In genomic region chr19:9052803-9053431, GRCm38 (mm10) we compare ENCODE assay signal across 9 mouse cellular contexts. TPM values are rescaled to one million over a fixed set of nuclear protein-coding genes. Genes with fewer than 3 reads are reported as not detected.
A peak's percentile ranks its signal among the peaks of the same experiment; 100 is the strongest.
DNase-seq lines count a peak whose midpoint lies in the region; ATAC-seq lines count a peak whose summit lies in the region.
"Had no signal": no experiment of that assay in that cellular context is flagged by ENCODE, and none has a peak within 500 bp of the region (broad histone marks: within the 10 kb centered on the region; RNA-seq: fewer than 3 reads in every experiment).

No protein-coding gene starts in this region.

- no peak overlapping the region for H3K9ac ChIP-seq in intestine, embryonic 15.5 days
- H3K9ac ChIP-seq in hindbrain, embryonic 11.5 days (ENCODE audit: low read depth, low read length) = no peak overlapping the region
- no peak overlapping the region for H3K9ac ChIP-seq in midbrain, embryonic 13.5 days (replicated peaks)

- peak; percentile 15 for DNase-seq in kidney, postnatal 14 days
- DNase-seq in kidney, adult 11 months = no peak
- peak; percentile 50 for DNase-seq in c-Kit-positive CD71-positive TER-119-positive erythroid progenitor cells, embryonic 14.5 days (ENCODE audit: low spot score)
- DNase-seq in hindbrain, embryonic 11.5 days (ENCODE audit: low spot score) = no peak
- DNase-seq in right cerebral cortex, adult 2 months (ENCODE audit: low spot score in 2 of 2) = no peak

- WGBS in intestine, embryonic 15.5 days = 23% methylated on average over 6 of the region's 6 CpGs
- 66% methylated on average over 6 of the region's 6 CpGs for WGBS in hindbrain, embryonic 11.5 days
- WGBS in midbrain, embryonic 13.5 days = 72% methylated on average over 6 of the region's 6 CpGs

- peaks cover 11% of the 10 kb centered on the region for H3K4me1 ChIP-seq in intestine, embryonic 15.5 days (replicated peaks)
- H3K4me1 ChIP-seq in hindbrain, embryonic 11.5 days (replicated peaks; ENCODE audit: control insufficient read depth, insufficient read depth, low read length) = no peaks in the 10 kb centered on the region
- no peaks in the 10 kb centered on the region for H3K4me1 ChIP-seq in midbrain, embryonic 13.5 days (replicated peaks)

- ATAC-seq in intestine, embryonic 15.5 days = peak; percentile 85
- ATAC-seq in megakaryocyte, adult 5-6 weeks (ENCODE audit: poor library complexity, severe bottlenecking) = peak; percentile 89
- no peak for ATAC-seq in hindbrain, embryonic 11.5 days (ENCODE audit: low FRiP score)
- ATAC-seq in midbrain, embryonic 13.5 days = no peak

- H3K27ac ChIP-seq in intestine, embryonic 15.5 days = 0 out of 2 replicates have a peak overlapping the region, but pooled peaks have one; percentile 19
- no peak overlapping the region for H3K27ac ChIP-seq in hindbrain, embryonic 11.5 days (ENCODE audit: low read depth, low read length)
- H3K27ac ChIP-seq in midbrain, embryonic 13.5 days = no peak overlapping the region

- no peaks in the 10 kb centered on the region for H3K27me3 ChIP-seq in intestine, embryonic 15.5 days (replicated peaks)
- H3K27me3 ChIP-seq in hindbrain, embryonic 11.5 days (ENCODE audit: control insufficient read depth, insufficient read depth, low read length) = no peaks in the 10 kb centered on the region
- no peaks in the 10 kb centered on the region for H3K27me3 ChIP-seq in midbrain, embryonic 13.5 days

- no peak overlapping the region for H3K4me3 ChIP-seq in intestine, embryonic 15.5 days (replicated peaks)
- H3K4me3 ChIP-seq in hindbrain, embryonic 11.5 days (ENCODE audit: low read depth, low read length) = no peak overlapping the region
- no peak overlapping the region for H3K4me3 ChIP-seq in midbrain, embryonic 13.5 days (replicated peaks)

- no peaks in the 10 kb centered on the region for H3K9me3 ChIP-seq in intestine, embryonic 15.5 days
- no peaks in the 10 kb centered on the region for H3K9me3 ChIP-seq in hindbrain, embryonic 11.5 days (ENCODE audit: control insufficient read depth, low read length)
- no peaks in the 10 kb centered on the region for H3K9me3 ChIP-seq in midbrain, embryonic 13.5 days

- no peak overlapping the region for H3K4me2 ChIP-seq in intestine, embryonic 15.5 days (replicated peaks)
- H3K4me2 ChIP-seq in hindbrain, embryonic 11.5 days (replicated peaks; ENCODE audit: low read depth, low read length) = no peak overlapping the region
- no peak overlapping the region for H3K4me2 ChIP-seq in midbrain, embryonic 13.5 days (replicated peaks)

- H3K36me3 ChIP-seq in intestine, embryonic 15.5 days = no peaks in the 10 kb centered on the region
- H3K36me3 ChIP-seq in hindbrain, embryonic 11.5 days (ENCODE audit: control insufficient read depth, insufficient read depth, low read length) = no peaks in the 10 kb centered on the region
- no peaks in the 10 kb centered on the region for H3K36me3 ChIP-seq in midbrain, embryonic 13.5 days

RNA-seq across cellular contexts. Expression of gene Scgb1a1, which starts 34.8 kb away (rescaled TPM):
- not detected in 2 replicates for polyA plus RNA-seq in intestine, embryonic 15.5 days (2015; fragmentation: Nextera tagmentation; extraction: Ambion mirVana)
- 0.82 and 1.5 TPM in 2 replicates for total RNA-seq in megakaryocyte, adult 5-6 weeks (2015)
- total RNA-seq in megakaryocyte, adult 5-6 weeks (2017) = 1.6 TPM in 1 of 2 replicates, not detected in the other
- not detected in 2 replicates for polyA plus RNA-seq in hindbrain, embryonic 11.5 days (2014; fragmentation: Nextera tagmentation; extraction: Ambion mirVana)
- not detected in 2 replicates for polyA plus RNA-seq in midbrain, embryonic 13.5 days (2015; fragmentation: Nextera tagmentation; extraction: Ambion mirVana)
- polyA plus RNA-seq: neural tube, embryonic 11.5 days had no signal

Comparison
In these comparisons a context has a peak if more than half of its experiments do, and no peak if none do; other contexts are left out.
1. DNase-seq: peak in kidney, postnatal 14 days (single experiment) and c-Kit-positive CD71-positive TER-119-positive erythroid progenitor cells, embryonic 14.5 days (single experiment); none in kidney, adult 11 months (single experiment), hindbrain, embryonic 11.5 days (single experiment) and right cerebral cortex, adult 2 months (0 of 2).
2. ATAC-seq: peak in intestine, embryonic 15.5 days (single experiment) and megakaryocyte, adult 5-6 weeks (single experiment); none in hindbrain, embryonic 11.5 days (single experiment) and midbrain, embryonic 13.5 days (single experiment).